Mouse (Mus musculus) cerebellum, adult 11-12 months (tissue): ENCODE data around the gene Ugt1a6b.
"Not testable (repeated sequence)": the region's sequence is repeated elsewhere in the genome, so short reads cannot be mapped to it uniquely, and the experiment has no call there.

Source experiments
- DNase-seq: peaks from one replicate; pipeline ENCODE4 v3.0.0; 2022

Gene Ugt1a6b

DNA sequence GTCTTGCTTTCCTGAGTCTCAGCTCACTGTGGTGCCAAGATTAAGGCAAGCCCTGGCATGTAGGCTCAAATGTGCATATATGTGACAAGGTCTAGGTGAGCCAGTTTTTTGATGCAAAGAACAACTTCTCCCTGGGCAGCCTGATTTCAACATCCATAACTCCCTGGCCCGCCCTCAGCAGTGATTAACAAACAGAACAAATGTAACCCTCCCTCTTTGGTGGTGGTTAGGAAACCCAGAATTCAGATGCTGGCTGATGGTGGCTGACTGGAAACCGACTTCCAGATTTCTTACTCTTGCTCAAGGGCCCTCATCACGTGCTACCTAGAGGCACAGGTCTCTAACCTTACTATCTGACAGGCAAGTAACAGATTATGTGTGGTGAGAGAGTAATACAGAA lies at the start of gene Ugt1a6b:
Gene Ugt1a6b, plus strand, starts transcription at position 234 of the 400 bp plus-strand sequence.
- DNase-seq, result not testable (repeated sequence)

DNA sequence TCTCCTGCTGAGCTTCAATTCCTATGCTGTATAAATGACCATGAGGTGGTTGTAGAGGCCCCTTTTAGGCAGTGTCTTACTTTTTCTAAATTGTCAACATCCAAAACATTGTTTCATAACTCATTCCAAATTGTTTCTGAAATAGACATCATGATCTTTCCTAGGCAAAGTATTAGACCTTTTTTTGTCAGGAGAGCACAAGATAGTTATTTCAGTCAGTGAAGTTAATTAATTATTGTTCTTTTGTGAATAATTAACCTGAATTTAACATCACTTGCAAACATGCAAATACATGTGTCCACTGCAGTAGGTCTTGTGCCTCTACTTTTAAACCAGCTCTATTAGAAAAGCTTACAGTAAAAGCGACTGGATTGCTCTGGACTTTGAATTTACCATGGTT lies 48.0 kb upstream of the Ugt1a6b start, which contains the start of gene Ugt1a10:
Gene Ugt1a10, plus strand, starts transcription at position 301 of the 400 bp plus-strand sequence.
- DNase-seq, result no peak

DNA sequence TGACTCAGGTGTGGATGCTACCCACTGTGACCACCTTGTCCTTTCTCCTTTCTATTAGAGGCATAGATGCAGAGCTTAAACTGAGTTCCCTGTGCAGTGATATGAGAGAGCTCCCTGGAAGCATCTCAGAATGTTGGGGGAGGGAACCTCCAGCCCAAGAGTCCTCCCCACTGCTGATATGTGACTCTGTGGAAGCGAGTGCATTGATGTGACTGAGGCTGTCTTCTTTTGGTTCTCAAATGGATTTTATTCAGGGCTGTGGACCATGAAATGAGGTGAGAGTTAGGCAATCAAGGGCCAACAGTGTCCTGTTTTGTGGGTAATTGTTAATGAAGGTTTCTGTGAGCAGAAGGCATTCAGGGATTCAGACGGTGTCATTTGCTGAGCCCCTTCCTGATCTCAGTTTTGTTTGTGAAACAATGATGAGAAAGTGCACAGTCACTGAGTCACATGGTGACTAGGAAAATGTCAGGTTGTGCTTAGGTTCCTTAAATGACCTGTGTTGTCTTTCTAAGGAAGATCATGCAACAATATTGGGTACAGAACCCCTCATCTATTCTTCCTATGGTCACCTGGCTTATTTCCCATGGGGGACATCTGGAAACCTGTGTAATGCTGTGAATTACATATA lies 36.5 kb upstream of the Ugt1a6b start:
- not testable (repeated sequence) for DNase-seq

DNA sequence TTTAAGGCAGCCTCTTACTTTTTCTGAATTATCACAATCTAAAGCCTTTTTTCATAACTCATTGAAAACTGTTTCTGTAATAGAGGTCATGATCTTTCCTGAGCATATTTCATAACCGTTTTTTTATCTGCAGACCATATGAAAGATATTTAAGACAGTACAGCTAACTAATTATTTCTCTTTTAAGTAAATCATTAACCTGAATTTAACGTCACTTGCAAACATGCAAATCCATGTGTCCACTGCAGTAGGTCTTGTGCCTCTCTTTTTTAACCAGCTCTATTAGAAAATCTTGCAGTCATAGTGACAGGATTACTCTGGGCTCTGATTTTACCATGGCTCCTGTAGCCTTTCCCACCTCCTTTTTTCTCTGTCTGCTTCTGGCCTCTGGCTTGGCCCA lies 32.6 kb upstream of the Ugt1a6b start, which contains the start of gene Ugt1a9:
Gene Ugt1a9, plus strand, starts transcription at position 306 of the 400 bp plus-strand sequence.
- no peak for DNase-seq

DNA sequence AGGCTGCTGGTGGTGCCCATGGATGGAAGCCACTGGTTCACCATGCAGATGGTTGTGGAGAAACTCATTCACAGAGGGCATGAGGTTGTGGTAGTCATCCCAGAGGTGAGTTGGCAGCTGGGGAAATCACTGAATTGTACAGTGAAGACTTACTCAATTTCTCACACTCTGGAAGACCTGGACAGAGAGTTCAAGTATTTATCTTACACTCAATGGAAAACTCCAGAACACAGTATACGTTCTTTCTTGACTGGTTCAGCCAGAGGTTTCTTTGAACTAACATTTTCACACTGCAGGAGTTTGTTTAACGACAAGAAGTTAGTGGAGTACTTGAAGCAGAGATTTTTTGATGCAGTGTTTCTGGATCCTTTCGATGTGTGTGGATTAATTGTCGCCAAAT lies 32.1 kb upstream of the Ugt1a6b start:
- no peak for DNase-seq

DNA sequence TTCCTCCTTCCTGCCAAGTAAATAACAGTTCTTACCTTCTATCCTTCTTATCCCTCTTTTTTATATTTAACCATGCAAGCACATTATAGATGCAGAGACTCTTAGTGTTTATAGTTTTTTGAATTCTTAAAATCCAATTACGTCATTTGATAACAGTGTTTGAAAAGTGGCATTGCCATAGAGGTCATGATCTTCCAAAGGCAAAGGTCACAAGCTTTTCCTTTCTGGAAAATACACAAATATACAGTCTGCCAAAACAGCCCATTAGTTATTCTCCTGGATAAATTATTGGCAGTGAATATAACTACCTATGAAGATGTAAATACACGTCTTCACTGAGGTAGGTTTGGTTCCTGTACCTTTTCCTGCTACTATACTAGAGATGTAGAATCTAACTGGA lies 28.6 kb upstream of the Ugt1a6b start:
- no peak for DNase-seq

DNA sequence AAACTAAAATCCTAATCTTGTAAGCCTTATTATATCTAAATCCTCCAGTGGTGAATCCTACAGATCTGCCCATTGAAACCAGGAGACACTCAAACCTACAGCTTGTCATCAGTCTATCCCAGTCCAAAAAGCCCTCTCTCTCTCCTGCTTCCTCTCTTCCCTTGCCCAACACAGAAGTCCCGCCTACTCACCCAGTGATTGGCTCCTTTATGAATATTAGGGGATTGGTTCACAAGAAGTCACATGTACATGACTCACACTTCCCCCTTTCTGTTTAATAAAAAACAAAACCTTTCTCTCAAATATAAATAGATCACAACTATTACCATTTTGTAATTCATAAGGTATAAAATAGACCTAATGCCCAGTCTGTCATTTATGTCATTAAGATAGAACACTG lies 25.9 kb upstream of the Ugt1a6b start:
- no peak for DNase-seq

DNA sequence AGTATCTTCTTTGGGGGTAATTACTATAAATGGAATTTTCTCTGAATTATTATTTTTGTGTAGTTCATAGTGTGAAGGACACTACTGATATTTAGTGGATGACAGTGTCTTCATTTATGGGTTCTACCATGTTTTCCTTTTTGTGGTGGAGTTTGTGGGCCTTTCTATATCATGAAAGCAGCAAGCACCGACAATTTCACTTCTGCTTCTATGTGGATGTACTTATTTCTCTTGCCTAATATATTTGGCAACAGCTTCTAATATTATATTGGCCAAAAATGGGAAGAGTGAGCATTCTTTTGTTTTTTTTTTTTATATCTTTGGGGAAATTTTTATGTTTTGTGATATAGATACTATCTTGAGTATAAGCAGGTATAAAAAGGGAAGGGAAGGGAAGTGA lies 21.4 kb upstream of the Ugt1a6b start:
- DNase-seq, result no peak

DNA sequence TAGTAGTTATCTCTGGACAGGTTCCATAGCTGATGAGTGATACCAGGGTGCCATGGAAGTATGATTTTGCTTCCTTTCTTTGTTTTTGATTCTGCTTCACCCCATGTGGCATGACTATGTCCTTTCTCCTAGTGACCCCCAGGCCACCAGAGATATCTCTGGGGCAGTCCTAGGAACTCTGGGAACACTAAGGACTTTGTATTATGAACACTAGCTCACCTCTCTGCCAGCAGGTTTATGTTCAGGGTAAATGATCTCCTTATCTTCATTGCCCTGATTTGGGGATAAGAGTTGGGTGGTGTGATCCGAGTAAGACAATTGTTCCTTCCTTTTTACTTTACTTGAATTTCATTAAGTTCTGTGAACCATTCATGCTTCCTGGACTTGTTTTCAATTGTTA lies 16.9 kb upstream of the Ugt1a6b start:
- no peak for DNase-seq

DNA sequence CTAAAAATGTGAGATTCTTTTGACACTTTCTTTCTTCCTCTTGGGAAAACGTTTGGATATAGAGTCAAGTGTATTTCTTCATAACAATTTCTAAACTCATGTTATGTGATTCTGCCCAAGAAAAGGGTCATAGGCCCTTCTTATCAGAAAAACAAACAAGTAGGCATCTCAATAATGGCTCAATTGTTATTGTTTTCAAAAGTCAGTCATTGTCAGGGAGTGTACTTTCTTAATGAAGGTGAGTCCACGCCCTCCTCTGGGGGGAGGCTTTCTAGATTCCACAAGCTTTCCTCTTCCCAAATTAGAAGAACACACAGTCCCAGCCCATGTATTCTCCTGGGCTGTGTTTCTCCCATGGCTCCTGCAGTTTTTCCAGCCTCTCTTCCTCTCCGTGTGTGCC lies 15.5 kb upstream of the Ugt1a6b start, which contains the start of gene Ugt1a8:
Gene Ugt1a8, plus strand, starts transcription at position 301 of the 400 bp plus-strand sequence.
- DNase-seq, result no peak

DNA sequence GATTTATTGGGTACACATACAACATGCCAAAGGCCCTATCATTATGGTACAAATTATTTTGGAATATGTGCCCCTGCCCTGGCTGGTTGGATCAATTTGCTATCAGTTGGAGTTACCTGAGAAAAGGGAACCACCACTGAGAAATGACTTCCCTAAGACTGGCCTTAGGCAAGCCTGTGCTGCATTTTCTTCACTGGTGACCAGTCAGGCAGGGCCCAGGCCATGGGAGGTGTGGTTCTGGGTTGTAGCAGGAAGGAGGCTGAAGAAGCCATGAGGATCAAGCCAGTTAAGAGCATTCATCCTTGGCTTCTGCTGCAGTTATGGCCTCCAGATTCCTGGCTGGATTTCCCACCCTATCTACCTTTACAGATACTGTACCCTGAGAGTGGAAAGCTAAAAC lies 10.7 kb upstream of the Ugt1a6b start:
- no peak for DNase-seq

DNA sequence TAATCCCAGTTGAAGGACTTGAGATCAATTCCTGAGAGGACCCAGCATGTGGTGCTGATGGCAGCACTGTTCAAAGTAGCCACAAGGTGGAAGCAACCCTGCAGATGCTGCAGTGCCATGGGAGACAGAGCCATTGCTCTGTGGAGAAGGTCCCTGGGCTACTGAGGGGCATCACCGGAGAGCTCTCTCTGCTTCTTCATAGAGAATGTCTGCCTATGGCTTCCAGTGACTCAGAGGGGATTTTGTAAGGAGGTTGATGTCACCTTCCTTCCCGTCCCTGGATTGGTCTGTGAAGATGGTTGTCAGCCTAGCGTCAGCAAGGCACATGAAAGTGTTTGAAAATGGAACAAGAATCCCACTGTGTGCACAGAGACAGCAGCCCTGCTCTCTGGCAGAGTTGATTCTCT lies 8.8 kb upstream of the Ugt1a6b start:
- not testable (repeated sequence) for DNase-seq

DNA sequence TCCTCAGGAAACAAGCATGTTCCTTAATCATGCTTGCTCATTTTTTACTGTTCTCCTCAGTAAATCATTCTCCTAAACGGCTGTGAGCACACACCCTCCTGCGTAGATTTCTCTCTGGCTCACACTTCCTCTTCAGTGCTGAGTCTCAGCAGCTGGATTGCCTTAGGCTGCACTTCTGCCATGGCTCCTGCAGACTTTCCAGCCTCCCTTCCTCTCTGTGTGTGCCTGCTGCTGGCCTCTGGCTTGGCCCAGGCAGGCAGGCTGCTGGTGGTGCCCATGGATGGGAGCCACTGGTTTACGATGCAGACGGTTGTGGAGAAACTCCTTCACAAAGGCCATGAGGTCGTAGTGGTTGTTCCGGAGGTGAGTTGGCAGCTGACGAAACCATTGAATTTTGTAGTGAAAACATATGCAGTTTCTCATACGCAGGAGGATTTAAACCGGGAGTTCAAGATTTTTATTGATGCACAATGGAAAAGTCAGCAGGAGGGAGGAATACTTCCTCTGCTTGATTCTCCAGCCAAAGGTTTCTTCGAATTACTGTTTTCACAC lies 8.0 kb upstream of the Ugt1a6b start, which contains the start of gene Ugt1a7c:
Gene Ugt1a7c, plus strand, starts transcription at position 122 of the 552 bp plus-strand sequence.
- no peak for DNase-seq

DNA sequence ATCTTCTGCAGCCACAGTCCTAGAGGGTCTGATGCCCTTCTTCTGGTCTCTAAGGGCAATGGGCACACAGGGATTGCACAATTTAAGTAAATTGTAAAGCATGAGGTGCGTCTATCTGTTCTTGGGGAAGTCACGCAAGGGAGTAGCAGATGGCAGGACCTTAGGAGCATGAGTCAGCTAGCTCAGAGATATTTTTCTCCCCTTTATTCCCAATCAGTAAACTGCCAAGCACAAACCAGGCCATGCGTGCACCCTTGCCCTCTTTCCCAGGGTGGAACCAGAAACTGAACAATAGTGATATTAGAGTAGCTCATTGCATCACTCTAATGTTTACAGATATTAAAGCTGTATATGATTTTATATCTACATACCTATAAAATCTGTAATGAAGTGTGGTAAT lies 4.5 kb upstream of the Ugt1a6b start:
- DNase-seq, result not testable (repeated sequence)

DNA sequence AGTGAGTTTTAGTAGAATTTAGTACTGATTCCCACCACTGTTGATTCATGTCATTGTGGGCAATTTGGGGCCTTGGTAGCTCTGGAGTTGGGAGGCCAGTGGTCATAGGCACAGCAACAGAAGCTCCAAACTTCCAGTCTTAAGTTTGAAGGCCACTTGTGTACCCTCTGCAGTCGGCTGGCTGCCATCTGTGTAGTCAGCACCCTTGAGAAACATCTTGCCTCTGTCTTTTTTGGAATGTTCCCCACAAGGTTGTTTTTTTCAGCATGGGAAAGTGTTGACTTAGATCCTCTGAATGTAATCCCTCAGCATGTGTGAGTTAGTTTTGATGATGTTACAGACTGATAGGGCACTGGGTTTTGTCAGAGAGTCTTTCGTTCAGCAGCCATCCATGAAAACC lies 3.4 kb upstream of the Ugt1a6b start:
- DNase-seq, result not testable (repeated sequence)

DNA sequence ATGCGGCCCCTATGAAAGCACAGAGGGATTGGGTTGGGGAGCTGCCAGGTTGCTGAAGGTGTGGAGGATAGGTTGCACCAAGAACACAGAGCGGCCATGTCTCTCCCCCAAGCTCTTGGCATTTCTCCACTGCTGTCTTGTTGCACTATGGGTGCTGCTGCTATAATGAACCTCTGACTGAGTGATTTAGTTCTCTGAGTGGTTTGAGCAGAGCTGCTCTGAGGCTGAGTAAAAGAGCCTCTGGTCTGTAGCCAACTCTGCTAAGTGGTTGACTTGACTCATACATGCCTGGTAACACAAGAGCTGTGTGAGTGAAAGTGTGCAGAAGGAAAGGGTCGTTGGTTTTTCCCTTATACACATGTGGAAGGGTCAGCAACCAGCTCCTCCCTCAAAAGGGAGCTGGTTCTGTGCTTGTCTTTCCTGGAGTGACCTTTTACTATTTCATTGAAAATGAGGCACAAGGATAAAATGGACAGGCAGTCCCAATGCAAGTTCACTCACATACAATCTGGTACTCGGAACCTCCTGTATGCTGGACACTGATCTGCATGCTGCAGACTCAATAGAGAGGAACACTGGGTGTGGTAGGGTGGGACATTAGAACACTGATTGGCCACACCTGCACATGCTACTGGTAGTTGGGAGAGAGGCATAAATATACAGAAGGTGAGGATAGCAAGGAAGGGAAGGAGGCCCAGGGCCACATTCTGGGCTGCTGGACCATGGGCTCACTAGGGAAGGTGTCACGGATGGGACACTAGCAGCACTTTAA lies 831 bp downstream of the Ugt1a6b start:
- not testable (repeated sequence) for DNase-seq

DNA sequence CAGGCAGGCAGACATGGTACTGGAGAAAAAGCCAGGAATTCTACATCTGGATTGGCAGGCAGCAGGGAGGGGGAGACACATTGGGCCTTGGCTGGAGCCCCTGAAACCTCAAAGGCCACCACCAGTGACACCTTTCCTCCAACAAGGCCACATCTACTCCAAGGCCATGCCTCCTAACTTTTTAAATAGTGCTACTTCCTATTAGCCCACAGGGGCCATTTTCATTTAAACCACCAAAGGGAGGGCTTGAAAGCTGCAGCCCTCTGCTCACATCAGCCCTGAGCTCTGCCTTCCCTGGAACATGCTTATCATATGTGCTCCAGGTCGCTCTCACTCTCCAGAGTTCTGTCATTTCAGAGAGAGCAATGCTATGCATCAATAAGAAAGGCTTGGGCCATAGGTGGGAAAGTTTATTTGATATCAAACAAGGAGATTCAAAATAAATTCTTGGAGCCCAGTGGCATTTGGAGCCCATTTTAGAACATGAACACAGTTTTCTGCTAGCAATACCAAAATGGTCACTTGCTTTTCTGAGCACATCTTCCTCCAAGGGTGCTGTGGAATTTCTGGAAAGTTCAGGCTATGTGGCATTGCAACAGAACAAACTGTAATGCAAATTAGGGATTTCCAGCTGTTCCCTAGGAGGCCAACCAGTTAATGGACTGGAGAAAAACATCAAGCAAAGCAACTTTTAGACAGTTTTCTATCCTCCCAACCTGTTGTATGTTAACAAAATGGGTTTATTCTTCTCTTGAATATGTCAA lies 1.8 kb downstream of the Ugt1a6b start:
- no peak for DNase-seq

DNA sequence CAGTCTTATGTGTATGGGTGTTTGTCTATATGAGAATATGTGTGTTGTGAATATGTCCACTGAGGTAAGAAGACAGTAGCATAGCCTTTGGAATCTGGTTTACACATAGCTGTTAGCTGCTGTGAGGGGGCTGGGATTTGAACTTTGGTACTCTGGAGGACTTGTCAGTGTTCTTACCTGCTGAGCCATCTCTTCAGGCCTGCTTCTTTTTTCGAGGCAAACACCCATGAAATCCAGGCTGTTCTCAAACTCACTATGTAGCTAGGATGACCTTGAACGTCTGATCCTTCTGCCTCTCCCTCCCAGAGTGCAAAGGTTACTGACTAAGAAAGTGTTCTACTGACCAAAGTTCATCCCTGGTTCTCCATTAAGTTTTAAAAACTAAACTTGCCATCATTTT lies 2.6 kb downstream of the Ugt1a6b start:
- no peak for DNase-seq

DNA sequence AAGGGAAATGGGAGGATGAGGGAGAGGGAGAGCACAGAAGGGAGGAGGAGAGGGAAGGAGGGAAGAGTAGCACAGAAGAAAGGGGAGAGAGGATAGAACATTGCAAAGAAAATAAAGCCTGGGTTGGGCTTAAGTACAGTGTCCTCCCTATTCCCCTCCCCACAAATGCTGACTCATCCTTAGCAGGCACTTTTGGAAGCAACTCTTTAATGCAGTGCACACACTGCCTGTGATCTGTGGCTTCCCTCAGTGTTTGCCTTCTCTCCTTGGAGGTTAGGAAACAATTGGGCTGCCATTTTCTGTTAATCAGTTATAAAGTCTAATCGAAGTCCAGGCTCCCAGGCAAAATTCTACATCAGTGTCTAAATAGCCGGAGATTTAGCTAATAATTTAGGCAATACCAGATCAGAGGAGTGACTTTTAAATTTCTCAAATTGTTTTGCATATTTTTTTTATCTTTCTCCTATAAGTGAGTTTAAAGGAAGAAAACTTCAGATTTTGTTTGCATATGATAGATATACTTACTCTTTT lies 6.0 kb downstream of the Ugt1a6b start:
- not testable (repeated sequence) for DNase-seq

DNA sequence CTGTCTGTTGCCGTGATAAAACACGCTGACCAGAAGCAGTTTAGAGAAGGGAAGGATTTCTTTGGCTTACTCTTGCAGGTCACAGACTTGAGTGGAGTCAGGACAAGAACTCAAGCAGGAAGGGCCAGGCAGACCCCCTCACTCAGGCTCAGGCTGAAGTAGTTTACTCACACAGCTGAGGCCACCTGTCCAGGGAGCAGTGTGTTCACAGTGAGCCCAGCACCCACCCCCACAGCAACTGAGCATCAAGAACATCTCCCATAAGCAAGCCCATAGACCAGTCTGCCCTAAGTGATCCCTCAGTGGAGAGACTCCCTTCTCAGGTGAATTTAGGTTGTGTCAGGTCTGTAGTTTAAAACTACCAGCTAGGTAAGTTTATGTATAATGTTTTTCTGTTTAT lies 6.6 kb downstream of the Ugt1a6b start:
- not testable (repeated sequence) for DNase-seq

DNA sequence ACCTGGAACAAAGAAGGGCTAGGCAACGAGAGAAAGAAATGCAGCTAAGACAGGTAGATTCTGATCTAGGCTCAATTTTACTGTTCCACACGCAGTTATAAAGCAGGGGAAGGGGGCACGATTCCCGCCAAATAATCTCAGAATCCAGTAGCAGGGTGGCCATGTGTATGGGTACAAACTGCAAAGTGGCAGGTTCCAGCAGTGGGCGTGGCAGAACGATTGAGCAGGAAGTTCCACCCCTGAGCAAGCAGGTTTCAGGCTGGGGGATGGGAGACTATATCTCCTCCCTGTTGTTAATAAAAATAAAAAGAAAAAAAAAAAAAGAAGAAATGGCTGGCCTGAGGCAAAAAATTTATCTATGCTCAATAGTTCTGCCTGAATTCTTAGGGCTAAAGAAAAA lies 9.7 kb downstream of the Ugt1a6b start:
- not testable (repeated sequence) for DNase-seq

DNA sequence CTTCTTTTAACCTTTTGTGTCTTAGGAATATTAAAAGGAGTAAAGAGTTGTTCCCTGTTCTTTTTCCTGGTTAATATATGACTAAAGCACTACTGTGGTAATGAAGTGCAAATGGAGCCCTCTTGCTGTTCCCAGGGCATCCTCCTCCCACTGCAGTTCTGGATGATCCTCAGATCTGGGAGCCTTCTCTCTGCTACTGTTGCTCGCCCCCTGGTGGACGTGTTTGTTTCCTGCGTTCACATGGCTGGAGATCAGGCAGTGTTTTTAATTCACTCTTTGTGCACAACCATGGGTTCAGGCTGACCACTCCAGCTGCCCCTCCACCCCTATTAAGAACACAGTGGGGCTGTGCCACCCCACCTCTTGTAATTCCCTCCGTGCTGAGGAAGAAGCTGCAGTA lies 17.5 kb downstream of the Ugt1a6b start:
- not testable (repeated sequence) for DNase-seq

DNA sequence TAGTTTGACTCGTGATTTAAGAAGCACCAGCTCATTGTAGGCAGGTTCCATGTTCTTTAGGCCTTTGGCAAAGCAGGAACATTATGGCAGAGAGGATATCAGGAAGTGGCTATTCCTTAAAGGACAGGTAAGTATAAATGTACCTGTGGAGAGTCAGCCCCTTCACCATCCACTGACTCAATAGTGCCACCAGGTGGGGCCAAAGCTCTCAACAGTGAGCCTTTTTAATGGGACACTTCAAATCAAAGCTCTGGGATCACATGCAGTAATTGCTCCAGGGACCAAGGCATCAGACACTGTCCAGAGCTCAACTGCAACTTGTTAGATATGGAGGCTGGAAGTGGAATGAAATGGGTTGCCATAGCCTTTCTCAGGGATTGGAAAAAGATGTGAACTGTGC lies 18.5 kb downstream of the Ugt1a6b start:
- not testable (repeated sequence) for DNase-seq
